Mouse (Mus musculus) kidney, embryonic 14.5 days (tissue): ENCODE data around the gene Pde8a. TPM values are rescaled to one million over a fixed set of nuclear protein-coding genes. Genes with fewer than 3 reads are reported as not detected.

Source experiments
- ATAC-seq: fragments of 200-750 bp; cut with Nextera tagmentation; 2 replicates; pipeline ENCODE4 v1.8.0; 2017; ENCODE audit warnings: moderate number of reproducible peaks, mild to moderate bottlenecking, moderate TSS enrichment, moderate library complexity; ENCODE audit not compliant: low FRiP score, low TSS enrichment
- H3K27ac ChIP-seq: fragments of 300-500 bp; sonication (generic); 2 replicates; pipeline ENCODE4 v1.5.1; 2014; ENCODE audit warnings: low read depth, mild to moderate bottlenecking, low read length, moderate library complexity, mixed read lengths
- H3K27me3 ChIP-seq: fragments of 300-500 bp; sonication (generic); 2 replicates; pipeline ENCODE4 v1.6.1; 2014; ENCODE audit warnings: mild to moderate bottlenecking, low read length; ENCODE audit not compliant: control insufficient read depth, insufficient read depth
- H3K36me3 ChIP-seq: fragments of 300-500 bp; sonication (generic); 2 replicates; pipeline ENCODE4 v1.6.1; 2014; ENCODE audit warnings: low read length, mixed read lengths; ENCODE audit not compliant: control insufficient read depth, insufficient read depth
- H3K4me1 ChIP-seq: fragments of 300-500 bp; sonication (generic); 2 replicates; pipeline ENCODE4 v1.6.1; 2014; ENCODE audit warnings: low read length, mixed read lengths; ENCODE audit not compliant: control insufficient read depth, insufficient read depth
- H3K4me2 ChIP-seq: fragments of 300-500 bp; sonication (generic); replicated peaks from 2 replicates; pipeline ENCODE4 v1.6.1; 2014; ENCODE audit warnings: low read depth, mild to moderate bottlenecking, low read length
- H3K4me3 ChIP-seq: fragments of 300-500 bp; sonication (generic); 2 replicates; pipeline ENCODE4 v1.5.1; 2014; ENCODE audit warnings: mild to moderate bottlenecking, low read length
- H3K9ac ChIP-seq: fragments of 300-500 bp; sonication (generic); 2 replicates; pipeline ENCODE4 v1.6.1; 2014; ENCODE audit warnings: low read depth, mild to moderate bottlenecking, low read length, moderate library complexity
- H3K9me3 ChIP-seq: fragments of 300-500 bp; sonication (generic); 2 replicates; pipeline ENCODE4 v1.6.1; 2016; ENCODE audit warnings: low read length; ENCODE audit not compliant: control insufficient read depth
- WGBS: fragments of 180-500 bp; shearing (Covaris S2); extraction: QIAGEN DNeasy Blood & Tissue Kit; methylation state at CpG from one replicate; pipeline ENCODE4 v1.1.7; 2014; 5-methylcytosine and 5-hydroxymethylcytosine counted together
- polyA plus RNA-seq: library from polyadenylated mRNA; unstranded; fragments of >200 nt; fragmentation: Nextera tagmentation; extraction: Ambion mirVana; gene quantifications from 2 replicates; pipeline ENCODE4 v1.2.1, GENCODE M21; 2014

Gene Pde8a
- polyA plus RNA-seq = 4.0 and 7.6 TPM in 2 replicates

DNA sequence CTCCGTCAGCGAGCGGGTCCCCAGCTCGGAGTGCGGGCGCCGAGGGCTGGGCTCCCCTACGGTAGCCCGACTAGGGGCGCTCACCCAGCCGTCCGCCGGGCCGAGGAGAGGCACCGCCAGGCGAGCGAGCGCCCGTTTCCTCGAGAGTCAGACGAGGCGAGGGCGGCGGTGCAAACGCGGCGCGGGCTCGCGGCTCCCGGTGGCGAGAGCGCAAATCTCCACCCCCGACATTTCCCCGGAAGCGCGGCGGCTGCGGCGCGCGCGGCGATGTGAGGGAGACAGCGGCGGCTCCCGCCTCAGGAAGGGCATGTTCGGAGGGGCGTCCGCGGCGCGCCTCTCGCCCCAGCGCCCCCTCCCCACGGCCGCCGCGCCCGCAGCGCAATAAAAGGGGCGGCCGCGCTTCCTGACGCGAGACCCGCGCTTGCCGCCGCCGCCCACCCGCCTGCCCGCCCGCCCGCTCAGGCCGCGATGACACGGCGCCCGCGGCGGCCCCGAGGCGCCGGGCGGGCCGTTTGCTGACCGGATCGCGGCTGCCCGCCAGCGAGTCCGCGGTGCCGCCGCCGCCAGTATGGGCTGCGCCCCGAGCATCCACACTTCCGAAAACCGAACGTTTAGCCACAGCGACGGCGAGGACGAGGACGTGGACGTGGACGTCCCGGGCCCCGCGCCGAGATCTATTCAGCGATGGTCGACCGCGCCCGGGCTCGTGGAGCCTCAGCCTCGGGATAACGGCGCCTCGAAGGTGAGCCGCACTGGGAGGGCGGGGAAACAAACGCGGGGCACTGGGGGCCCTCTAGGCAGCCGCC is at the start of gene Pde8a:
Gene Pde8a (plus strand): TSS at position 250 of the 806 bp plus-strand sequence.
- WGBS = 1% methylated on average over 90 of the region's 128 CpGs
- peak within 1 kb of the TSS; percentile 85 for H3K27ac ChIP-seq
- ATAC-seq = peak; percentile 13
- H3K36me3 ChIP-seq = no peaks in the 10 kb centered on the region
- H3K27me3 ChIP-seq = peaks cover 30% of the 10 kb centered on the region
- H3K9me3 ChIP-seq = no peaks in the 10 kb centered on the region
- peak within 1 kb of the TSS; percentile 64 for H3K9ac ChIP-seq
- peaks cover 11% of the 10 kb centered on the region; the same call in 1 of the 2 replicates for H3K4me1 ChIP-seq
- H3K4me2 ChIP-seq = peak within 1 kb of the TSS; percentile 64
- H3K4me3 ChIP-seq = peak within 1 kb of the TSS; percentile 56

GRCm38 (mm10) chr7:81164411-81164810 is 49.0 kb upstream of the Pde8a start:
- no peaks in the 10 kb centered on the region for H3K36me3 ChIP-seq
- H3K4me3 ChIP-seq = no peak overlapping the region
- 60% methylated on average over 7 of the region's 7 CpGs for WGBS
- no peak for ATAC-seq
- H3K27ac ChIP-seq = no peak overlapping the region
- no peaks in the 10 kb centered on the region for H3K4me1 ChIP-seq
- H3K9me3 ChIP-seq = no peaks in the 10 kb centered on the region
- no peaks in the 10 kb centered on the region for H3K27me3 ChIP-seq
- H3K4me2 ChIP-seq = no peak overlapping the region
- H3K9ac ChIP-seq = no peak overlapping the region

DNA sequence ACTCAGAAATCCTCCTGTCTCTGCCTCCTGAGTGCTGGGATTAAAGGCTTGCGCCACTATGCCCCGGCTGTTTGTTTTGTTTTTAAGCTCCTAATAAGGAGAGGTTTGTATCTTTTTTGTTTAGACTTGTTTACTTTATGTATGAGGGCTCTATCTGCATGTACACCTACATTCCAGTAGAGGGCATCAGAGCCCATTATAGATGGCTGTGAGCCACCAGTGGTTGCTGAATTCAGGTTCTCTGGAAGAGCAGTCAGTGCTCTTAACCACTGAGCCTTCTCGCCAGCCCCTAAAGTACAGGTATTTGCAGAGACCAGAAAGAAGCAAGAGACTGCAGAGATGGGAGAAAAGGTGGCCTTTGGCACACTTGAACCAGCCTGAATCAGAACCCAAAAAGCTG is 46.3 kb upstream of the Pde8a start:
- no peak for ATAC-seq
- H3K36me3 ChIP-seq = no peaks in the 10 kb centered on the region
- no peak overlapping the region for H3K4me2 ChIP-seq
- H3K4me3 ChIP-seq = no peak overlapping the region
- no peaks in the 10 kb centered on the region for H3K27me3 ChIP-seq
- no peaks in the 10 kb centered on the region for H3K9me3 ChIP-seq
- WGBS = 39% methylated on average over 3 of the region's 3 CpGs
- H3K9ac ChIP-seq = no peak overlapping the region
- no peak overlapping the region for H3K27ac ChIP-seq
- no peaks in the 10 kb centered on the region for H3K4me1 ChIP-seq

DNA sequence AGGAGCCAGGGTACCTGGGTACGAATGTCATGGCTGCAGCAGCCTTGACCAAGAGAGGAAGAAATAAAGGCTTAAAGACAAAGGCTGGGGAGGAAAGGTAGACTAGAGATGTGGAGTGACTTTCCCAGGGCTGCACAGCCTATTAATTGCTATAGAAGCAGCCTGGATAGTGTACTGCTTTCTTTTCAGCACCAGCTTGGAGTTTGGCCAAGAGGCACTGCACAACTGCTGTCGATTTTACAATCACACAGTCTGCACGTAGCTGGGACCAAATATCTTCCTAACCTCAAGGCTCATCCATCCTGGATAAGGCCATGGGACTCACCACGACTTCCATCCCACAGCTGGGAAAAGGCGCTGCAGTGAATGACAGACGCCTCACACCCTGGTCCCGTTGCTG is 44.0 kb upstream of the Pde8a start:
- Histone ChIP-seq H3K4me2 (no peak overlapping the region), H3K36me3 (no peaks in the 10 kb centered on the region), H3K9me3 (peaks cover 4% of the 10 kb centered on the region; the same call in 1 of the 2 replicates), H3K4me3 (no peak overlapping the region), H3K9ac (no peak overlapping the region), H3K27ac (no peak overlapping the region), H3K4me1 (no peaks in the 10 kb centered on the region), H3K27me3 (no peaks in the 10 kb centered on the region)
- no peak for ATAC-seq
- 76% methylated on average over 7 of the region's 7 CpGs for WGBS

- Histone ChIP-seq H3K9me3 (peaks cover 4% of the 10 kb centered on the region; the same call in 1 of the 2 replicates), H3K36me3 (no peaks in the 10 kb centered on the region), H3K27me3 (no peaks in the 10 kb centered on the region), H3K4me3 (no peak overlapping the region), H3K27ac (no peak overlapping the region), H3K4me2 (no peak overlapping the region), H3K4me1 (no peaks in the 10 kb centered on the region), H3K9ac (no peak overlapping the region)
- no peak for ATAC-seq
- 90% methylated on average over 2 of the region's 2 CpGs for WGBS
Observed at GRCm38 (mm10) chr7:81173931-81174330, 39.5 kb upstream of the Pde8a start.

DNA sequence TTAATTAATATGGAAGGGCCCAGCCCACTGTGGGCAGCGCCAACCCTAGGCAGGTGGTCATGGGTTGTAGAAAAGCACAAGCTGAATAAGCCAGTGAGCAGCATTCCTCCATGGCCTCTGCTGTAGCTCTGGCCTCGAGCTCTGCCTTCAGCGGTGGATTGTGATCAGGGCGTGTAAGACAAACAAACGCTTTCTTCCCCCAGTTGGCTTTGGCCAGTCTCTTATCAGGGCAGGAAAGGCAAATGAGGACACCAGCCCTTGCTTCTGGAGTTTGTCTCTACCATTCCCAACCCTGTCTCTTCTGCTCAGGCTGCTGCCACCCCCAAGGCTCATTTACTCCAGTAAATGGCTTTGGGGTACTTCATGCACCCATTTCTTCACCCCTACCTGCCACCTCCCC is 38.7 kb upstream of the Pde8a start:
- ATAC-seq = no peak
- Histone ChIP-seq H3K4me1 (no peaks in the 10 kb centered on the region), H3K4me2 (no peak overlapping the region), H3K27ac (no peak overlapping the region), H3K9ac (no peak overlapping the region), H3K4me3 (no peak overlapping the region), H3K9me3 (peaks cover 4% of the 10 kb centered on the region; the same call in 1 of the 2 replicates), H3K36me3 (no peaks in the 10 kb centered on the region), H3K27me3 (no peaks in the 10 kb centered on the region)
- WGBS = 85% methylated on average over 5 of the region's 5 CpGs

GRCm38 (mm10) chr7:81176187-81176769 is 37.1 kb upstream of the Pde8a start:
- ATAC-seq = no peak
- no peaks in the 10 kb centered on the region for H3K27me3 ChIP-seq
- H3K4me1 ChIP-seq = no peaks in the 10 kb centered on the region
- H3K9ac ChIP-seq = no peak overlapping the region
- H3K36me3 ChIP-seq = no peaks in the 10 kb centered on the region
- H3K27ac ChIP-seq = no peak overlapping the region
- no peak overlapping the region for H3K4me2 ChIP-seq
- H3K4me3 ChIP-seq = no peak overlapping the region
- WGBS = 48% methylated on average over 5 of the region's 5 CpGs
- H3K9me3 ChIP-seq = peaks cover 4% of the 10 kb centered on the region; the same call in 1 of the 2 replicates

DNA sequence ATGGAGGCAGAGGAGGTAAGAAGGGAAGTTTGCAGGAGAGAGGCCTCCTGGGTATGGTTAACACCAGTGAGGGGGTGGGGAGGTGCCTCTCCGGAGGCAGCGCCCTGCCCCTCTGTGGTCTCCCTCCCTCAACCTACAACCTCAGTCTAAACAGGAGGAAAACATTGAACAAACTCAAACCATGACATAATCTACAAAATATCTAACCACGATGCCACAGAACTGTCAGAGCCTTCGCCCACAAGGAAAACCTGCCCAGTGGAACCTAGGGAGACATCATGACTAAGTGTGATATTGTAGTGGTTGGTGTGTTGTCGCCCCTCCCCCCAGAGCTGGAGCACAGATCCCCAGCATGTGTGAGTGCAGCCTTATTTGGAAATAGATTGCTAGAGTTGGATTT is 33.9 kb upstream of the Pde8a start:
- no peaks in the 10 kb centered on the region for H3K9me3 ChIP-seq
- 68% methylated on average over 5 of the region's 5 CpGs for WGBS
- no peaks in the 10 kb centered on the region for H3K4me1 ChIP-seq
- H3K9ac ChIP-seq = no peak overlapping the region
- no peak overlapping the region for H3K4me3 ChIP-seq
- H3K36me3 ChIP-seq = no peaks in the 10 kb centered on the region
- no peak overlapping the region for H3K4me2 ChIP-seq
- H3K27me3 ChIP-seq = no peaks in the 10 kb centered on the region
- no peak for ATAC-seq
- H3K27ac ChIP-seq = no peak overlapping the region

DNA sequence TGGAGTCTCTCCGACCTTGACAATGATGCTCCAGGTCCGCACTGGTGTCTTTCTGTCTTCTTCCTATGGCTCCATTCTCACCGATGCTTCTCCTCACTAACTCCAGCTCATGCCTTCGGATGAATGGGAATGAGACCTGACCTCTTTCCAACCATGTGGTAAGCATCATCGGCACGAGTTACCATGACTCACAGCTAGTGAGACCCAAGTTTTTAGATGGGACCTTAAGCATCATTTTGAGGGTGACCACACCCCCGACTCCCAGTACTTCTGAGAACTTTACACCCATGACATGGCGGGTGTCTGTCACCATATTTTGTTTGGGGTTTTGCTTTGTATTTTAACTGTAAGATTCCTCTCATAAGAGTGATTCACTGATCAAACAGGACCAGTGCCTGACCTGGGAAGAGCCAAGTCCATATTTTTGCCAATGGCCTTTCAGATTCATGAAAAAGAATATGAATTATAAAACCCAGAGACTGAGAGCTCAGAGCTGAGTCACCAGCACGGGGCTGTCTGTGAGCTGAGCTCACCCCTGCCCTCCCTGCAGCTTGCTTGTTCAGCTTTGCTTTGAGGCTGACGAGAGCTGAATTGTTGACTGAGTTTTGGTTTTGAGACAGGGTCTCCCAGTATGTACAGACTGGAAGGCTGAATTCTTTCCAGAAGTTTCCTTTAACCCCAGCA is 30.8 kb upstream of the Pde8a start:
- no peak overlapping the region for H3K4me2 ChIP-seq
- no peak for ATAC-seq
- H3K36me3 ChIP-seq = no peaks in the 10 kb centered on the region
- H3K27me3 ChIP-seq = no peaks in the 10 kb centered on the region
- H3K9me3 ChIP-seq = no peaks in the 10 kb centered on the region
- 80% methylated on average over 10 of the region's 10 CpGs for WGBS
- no peaks in the 10 kb centered on the region for H3K4me1 ChIP-seq
- no peak overlapping the region for H3K4me3 ChIP-seq
- H3K27ac ChIP-seq = no peak overlapping the region
- no peak overlapping the region for H3K9ac ChIP-seq
